Comparison of ENCODE assay signal across 1 mouse cellular context in the genomic region with DNA sequence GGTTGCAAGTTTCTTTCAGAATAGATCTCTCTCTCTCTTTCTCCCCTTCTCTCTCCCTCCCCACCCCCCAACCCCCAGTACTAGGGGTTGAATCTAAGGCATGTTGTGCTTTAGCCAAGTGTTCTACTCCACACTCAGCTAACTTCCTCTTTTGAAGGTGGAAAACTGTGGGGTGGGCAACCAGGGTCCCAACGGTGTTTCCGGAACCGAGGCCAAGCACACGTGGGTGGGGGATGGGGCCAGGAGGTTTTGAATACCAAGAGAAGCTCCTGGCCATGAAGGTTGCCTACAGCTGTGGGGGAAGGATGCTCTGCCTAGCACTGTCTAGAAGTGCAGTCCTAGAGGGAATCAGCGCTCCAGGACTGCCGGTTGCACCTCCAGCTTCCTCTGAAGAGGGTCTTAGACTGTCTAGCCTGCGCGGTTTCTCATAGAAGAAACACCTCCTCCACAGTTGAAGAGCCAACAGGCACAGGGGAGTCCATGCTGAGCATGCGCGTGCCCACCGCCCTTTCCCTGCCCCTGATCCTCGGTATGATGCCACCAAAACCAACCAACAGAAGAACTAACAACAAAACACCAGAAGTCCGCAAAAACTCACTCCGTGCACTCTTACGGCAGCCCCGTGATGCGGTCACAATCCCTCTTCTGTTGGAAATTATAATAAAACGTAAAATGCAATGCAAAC.
TF ChIP-seq lines count a peak whose summit lies in the region.

No protein-coding gene starts in this region.

TF ChIP-seq in MEL, 35 proteins besides CTCF, POLR2A, EP300 and RAD21 (continued from another document):
- TF ChIP-seq MAX (IDR thresholded peaks at IDR 0.05; ENCODE audit: low read length), result peak; percentile 60
- TF ChIP-seq MYC (IDR thresholded peaks at IDR 0.05; ENCODE audit: low read depth, low read length), result peak; percentile 64
- TF ChIP-seq CHD2 (IDR thresholded peaks at IDR 0.05; ENCODE audit: low read length), result 0 out of 2 replicates have a peak, but pooled peaks have one; percentile 22
